Mouse (Mus musculus): ENCODE data around the gene Ddx19a. TPM values are rescaled to one million over a fixed set of nuclear protein-coding genes. Genes with fewer than 3 reads are reported as not detected.
"Not testable (repeated sequence)": the region's sequence is repeated elsewhere in the genome, so short reads cannot be mapped to it uniquely, and the experiment has no call there.

The Ddx19a gene
- polyA plus RNA-seq, 1 experiment from 2014 or later: 16.8 TPM

DNA sequence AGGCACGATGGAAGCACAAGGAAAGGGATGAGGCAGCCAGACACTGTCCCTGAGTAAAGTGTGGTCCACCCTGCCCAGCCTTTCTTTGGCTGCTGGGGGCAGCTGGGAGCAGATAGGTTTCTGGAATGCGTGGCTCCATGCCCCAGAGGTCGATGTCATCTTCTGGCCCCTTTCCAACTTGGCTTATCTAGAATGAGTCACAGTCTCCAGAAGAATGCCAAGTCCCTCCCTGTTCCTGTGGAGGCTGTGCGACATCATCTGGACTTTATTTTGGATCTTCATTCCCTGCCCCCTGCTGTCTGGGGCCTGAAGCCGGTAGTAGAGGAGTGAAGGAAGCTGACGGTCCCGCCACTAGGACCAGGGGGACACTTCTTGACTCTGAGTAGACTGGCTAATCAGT is 32.0 kb downstream of the Ddx19a start:
- Histone ChIP-seq H3K9me3 (no peaks in the 10 kb centered on the region), H3K4me2 (replicated peaks) (no peak overlapping the region), H3K4me3 (no peak overlapping the region), H3K27me3 (no peaks in the 10 kb centered on the region), H3K9ac (no peak overlapping the region), H3K4me1 (peaks cover 5% of the 10 kb centered on the region; the same call in 1 of the 2 replicates), H3K36me3 (peaks cover 76% of the 10 kb centered on the region), H3K27ac (no peak overlapping the region)
- no peak for ATAC-seq (ENCODE audit: low FRiP score, low read depth)
- 61% methylated on average over 7 of the region's 7 CpGs for WGBS

DNA sequence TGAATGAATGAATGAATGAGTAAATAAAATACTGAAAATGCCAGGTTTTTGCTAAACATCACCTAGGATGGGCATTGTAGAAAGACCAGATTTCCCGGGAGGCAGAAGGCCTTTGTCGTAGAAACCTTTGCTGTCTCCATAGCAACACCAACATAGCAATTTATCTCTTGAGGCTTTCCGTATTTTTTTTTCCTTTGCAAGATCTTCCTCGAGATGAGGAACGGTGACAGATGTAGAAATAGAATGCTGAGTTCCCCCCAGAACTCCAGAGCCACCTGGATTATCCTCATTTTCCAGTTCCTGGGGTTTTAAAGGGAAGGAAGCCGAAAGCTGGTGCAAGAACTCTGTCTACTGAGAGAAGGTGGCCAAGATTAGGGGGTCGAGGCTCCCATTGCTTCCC is 32.9 kb downstream of the Ddx19a start:
- 88% methylated on average over 7 of the region's 7 CpGs for WGBS
- Histone ChIP-seq H3K36me3 (peaks cover 81% of the 10 kb centered on the region), H3K27me3 (no peaks in the 10 kb centered on the region), H3K4me2 (replicated peaks) (no peak overlapping the region), H3K4me1 (no peaks in the 10 kb centered on the region), H3K9me3 (no peaks in the 10 kb centered on the region), H3K27ac (no peak overlapping the region), H3K9ac (no peak overlapping the region), H3K4me3 (no peak overlapping the region)
- ATAC-seq (ENCODE audit: low FRiP score, low read depth): no peak

DNA sequence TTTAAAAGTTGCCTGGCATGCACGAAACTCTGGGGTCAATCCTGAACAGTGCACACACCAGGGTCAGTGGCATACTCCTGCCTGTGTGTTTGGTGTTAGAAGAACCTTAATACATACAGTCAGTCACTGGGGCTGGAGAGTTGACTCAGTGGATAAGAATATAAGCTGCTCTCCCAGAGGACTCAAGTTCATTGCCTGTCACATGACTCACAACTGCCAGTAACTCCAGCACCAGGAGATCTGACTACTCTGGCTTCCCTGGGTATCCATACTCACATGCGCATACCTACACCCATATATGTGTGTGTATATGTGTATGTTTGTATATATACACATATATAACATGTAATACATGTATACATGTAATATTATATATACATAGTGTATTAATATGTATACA is 34.5 kb downstream of the Ddx19a start:
- peaks cover 83% of the 10 kb centered on the region for H3K36me3 ChIP-seq
- no peaks in the 10 kb centered on the region for H3K4me1 ChIP-seq
- no peak overlapping the region for H3K4me2 ChIP-seq (replicated peaks)
- no peaks in the 10 kb centered on the region for H3K27me3 ChIP-seq
- H3K9me3 ChIP-seq: no peaks in the 10 kb centered on the region
- no peak overlapping the region for H3K4me3 ChIP-seq
- no peak overlapping the region for H3K27ac ChIP-seq
- ATAC-seq (ENCODE audit: low FRiP score, low read depth): no peak
- WGBS: 92% methylated on average over 2 of the region's 2 CpGs
- H3K9ac ChIP-seq: no peak overlapping the region

DNA sequence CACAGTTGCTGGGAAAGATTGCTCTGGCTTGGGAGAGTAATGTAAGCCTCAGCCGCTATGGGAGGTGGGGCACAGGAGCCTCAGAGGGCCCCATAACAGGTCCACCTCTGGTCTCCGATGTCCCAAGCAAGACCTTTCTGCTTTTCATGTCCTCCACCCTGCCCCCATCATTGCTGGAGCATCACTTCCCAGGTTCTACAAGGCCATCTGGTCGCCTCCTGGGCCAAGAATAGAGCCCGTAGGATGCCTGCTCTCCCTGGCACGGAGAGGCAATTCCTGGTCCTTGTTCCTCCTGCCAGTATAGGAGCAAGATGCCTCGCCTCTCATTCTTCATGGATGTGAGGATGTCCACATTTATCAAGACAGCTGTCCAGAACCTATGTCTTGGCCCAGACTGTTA is 37.7 kb downstream of the Ddx19a start:
- Histone ChIP-seq H3K27me3 (no peaks in the 10 kb centered on the region), H3K4me1 (no peaks in the 10 kb centered on the region), H3K4me3 (no peak overlapping the region), H3K4me2 (replicated peaks) (no peak overlapping the region), H3K36me3 (peaks cover 79% of the 10 kb centered on the region), H3K27ac (no peak overlapping the region), H3K9ac (no peak overlapping the region), H3K9me3 (no peaks in the 10 kb centered on the region)
- 94% methylated on average over 6 of the region's 6 CpGs for WGBS
- no peak for ATAC-seq (ENCODE audit: low FRiP score, low read depth)

DNA sequence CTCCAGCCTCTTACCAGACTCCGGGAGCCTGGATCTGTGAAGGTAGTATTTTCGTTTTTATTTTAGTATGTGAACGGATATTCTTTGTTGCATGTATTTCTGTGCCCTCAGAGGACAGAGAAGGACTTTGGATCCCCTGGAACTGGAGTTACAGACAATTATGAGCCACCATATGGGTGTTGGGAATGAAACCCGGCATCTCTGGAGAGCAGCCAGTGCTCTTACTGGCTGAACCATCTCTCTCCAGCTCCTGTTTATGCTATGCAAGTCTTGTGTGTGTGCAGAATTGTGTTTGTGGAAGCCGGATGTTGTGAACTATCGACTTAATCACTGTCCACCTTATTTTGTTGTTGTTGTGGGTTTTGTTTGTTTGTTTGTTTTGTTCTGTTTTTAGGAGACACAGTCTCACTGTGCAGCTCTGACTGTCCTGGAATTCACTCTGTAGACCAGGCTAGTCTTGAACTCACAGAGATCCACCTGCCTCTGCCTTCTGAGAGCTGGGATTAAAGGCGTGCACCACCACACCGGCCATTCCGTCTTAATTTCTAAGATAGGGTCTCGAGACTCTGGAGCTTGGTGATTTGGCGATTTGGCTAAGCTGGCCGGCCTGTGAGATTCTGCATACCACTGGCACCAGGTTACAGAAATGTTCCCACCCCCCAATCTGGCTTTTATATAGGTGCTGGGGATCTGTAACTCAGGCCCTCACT is 38.4 kb downstream of the Ddx19a start:
- H3K27ac ChIP-seq: no peak overlapping the region
- no peak overlapping the region for H3K9ac ChIP-seq
- 94% methylated on average over 12 of the region's 12 CpGs for WGBS
- H3K36me3 ChIP-seq: peaks cover 75% of the 10 kb centered on the region
- no peaks in the 10 kb centered on the region for H3K27me3 ChIP-seq
- no peak for ATAC-seq (ENCODE audit: low FRiP score, low read depth)
- no peak overlapping the region for H3K4me3 ChIP-seq
- no peaks in the 10 kb centered on the region for H3K9me3 ChIP-seq
- H3K4me2 ChIP-seq (replicated peaks): no peak overlapping the region
- no peaks in the 10 kb centered on the region for H3K4me1 ChIP-seq

DNA sequence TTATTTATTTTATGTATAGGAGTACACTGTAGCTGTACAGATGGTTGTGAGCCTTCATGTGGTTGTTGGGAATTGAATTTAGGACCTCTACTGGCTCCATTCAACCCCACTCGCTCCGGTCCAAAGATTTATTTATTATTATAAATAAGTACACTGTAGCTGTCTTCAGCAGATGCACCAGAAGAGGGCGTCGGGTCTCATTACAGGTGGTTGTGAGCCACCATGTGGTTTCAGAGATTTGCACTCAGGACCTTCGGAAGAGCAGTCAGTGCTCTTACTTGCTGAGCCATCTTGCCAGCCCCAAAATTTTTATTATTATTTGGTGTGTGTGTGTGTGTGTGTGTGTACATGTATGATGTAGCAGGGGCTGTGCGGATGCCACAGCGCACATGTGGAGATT is 39.0 kb downstream of the Ddx19a start:
- H3K27ac ChIP-seq; H3K4me1 ChIP-seq; H3K4me2 ChIP-seq (replicated peaks); ATAC-seq (ENCODE audit: low FRiP score, low read depth); H3K9ac ChIP-seq; H3K9me3 ChIP-seq; H3K4me3 ChIP-seq; H3K27me3 ChIP-seq: not testable (repeated sequence)
- 94% methylated on average over 7 of the region's 7 CpGs for WGBS
- H3K36me3 ChIP-seq: peaks cover 76% of the 10 kb centered on the region

DNA sequence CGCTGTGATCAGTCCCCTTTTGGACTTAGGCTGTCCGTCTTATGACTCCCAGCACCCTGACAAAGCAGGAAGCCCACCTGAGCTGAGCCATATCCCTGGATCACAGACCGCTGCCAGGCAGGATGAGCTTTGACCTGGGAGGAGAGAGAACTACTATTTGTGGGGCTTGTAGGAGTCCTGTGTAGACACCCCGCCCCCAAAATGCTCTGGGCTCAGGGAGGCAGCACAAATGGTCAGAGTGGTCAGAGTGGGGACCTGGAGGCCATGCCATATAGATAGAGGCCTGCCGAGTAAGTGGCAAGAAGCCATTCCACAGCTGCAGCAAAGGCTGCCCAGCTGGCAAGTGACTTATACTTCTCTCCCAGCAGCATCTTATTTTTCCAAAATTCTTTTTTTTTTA is 39.5 kb downstream of the Ddx19a start:
- H3K4me1 ChIP-seq: no peaks in the 10 kb centered on the region
- H3K36me3 ChIP-seq: peaks cover 74% of the 10 kb centered on the region
- no peak overlapping the region for H3K4me3 ChIP-seq
- H3K9ac ChIP-seq: no peak overlapping the region
- 89% methylated on average over 5 of the region's 5 CpGs for WGBS
- no peaks in the 10 kb centered on the region for H3K27me3 ChIP-seq
- ATAC-seq (ENCODE audit: low FRiP score, low read depth): no peak
- no peak overlapping the region for H3K27ac ChIP-seq
- H3K4me2 ChIP-seq (replicated peaks): no peak overlapping the region
- no peaks in the 10 kb centered on the region for H3K9me3 ChIP-seq

DNA sequence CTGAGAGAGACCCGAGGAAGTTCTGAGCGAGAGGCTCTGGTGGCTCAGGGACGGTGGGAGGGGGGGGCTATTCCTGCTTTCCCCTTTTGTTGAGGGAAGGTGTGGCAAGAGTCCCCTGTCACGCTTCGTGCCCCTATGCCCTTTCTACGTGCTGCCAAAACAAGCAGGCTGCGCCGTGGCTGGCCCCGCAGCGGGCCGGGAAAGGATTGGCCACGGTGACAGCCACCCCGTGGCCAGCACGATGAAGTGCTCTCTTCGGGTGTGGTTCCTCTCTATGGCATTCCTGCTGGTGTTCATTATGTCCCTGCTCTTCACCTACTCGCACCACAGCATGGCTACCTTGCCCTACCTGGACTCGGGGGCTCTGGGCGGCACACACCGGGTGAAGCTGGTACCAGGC is 40.1 kb downstream of the Ddx19a start:
- 90% methylated on average over 19 of the region's 19 CpGs for WGBS
- no peak overlapping the region for H3K9ac ChIP-seq
- H3K27ac ChIP-seq: no peak overlapping the region
- H3K27me3 ChIP-seq: no peaks in the 10 kb centered on the region
- no peak overlapping the region for H3K4me2 ChIP-seq (replicated peaks)
- peaks cover 72% of the 10 kb centered on the region for H3K36me3 ChIP-seq
- no peaks in the 10 kb centered on the region for H3K4me1 ChIP-seq
- no peak overlapping the region for H3K4me3 ChIP-seq
- no peaks in the 10 kb centered on the region for H3K9me3 ChIP-seq
- no peak for ATAC-seq (ENCODE audit: low FRiP score, low read depth)

DNA sequence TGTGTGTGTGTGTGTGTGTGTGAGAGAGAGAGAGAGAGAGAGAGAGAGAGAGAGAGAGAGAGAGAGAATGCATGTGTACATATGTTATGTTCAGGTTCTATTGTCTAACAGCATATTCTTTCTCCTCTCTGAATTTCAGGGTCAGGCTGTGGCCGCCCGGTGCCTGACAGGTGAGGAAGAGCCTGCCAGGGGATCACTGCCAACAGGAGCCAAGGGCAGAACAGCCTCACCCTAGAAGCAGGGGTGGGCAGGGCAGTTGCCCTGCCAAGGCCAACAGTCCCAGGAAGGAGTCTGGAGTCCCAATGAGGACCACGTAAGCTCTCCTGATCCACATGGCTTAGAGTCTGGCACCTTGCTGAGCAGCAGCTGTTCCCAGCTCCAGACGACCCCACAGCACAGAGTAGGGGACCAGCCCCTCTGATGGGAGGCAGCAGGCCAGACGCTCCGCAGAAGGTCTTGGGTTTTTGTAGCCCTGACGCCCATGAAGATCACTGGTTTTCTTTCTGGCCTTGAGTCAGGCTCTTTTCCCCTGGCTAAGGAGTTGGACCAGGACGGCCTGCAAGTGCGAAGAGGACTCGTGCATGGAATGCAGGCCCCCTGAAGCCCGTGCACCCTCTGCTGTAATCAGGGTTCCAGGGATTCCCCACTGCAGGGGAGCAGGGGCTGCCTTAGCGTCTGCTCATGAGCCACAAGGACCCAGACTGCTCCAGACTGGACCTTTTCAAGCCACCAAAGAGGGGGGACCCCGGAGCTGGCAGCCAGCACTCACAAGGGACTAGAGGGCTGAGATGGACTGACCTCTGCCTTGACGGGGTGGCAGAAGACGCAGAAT is 40.8 kb downstream of the Ddx19a start:
- Histone ChIP-seq H3K27me3 (no peaks in the 10 kb centered on the region), H3K27ac (no peak overlapping the region), H3K4me3 (no peak overlapping the region), H3K4me2 (replicated peaks) (no peak overlapping the region), H3K9ac (no peak overlapping the region), H3K9me3 (no peaks in the 10 kb centered on the region), H3K36me3 (peaks cover 70% of the 10 kb centered on the region), H3K4me1 (no peaks in the 10 kb centered on the region)
- 0 out of 2 replicates have a peak, but pooled peaks have one; percentile 59 for ATAC-seq (ENCODE audit: low FRiP score, low read depth)
- WGBS: 84% methylated on average over 15 of the region's 15 CpGs

DNA sequence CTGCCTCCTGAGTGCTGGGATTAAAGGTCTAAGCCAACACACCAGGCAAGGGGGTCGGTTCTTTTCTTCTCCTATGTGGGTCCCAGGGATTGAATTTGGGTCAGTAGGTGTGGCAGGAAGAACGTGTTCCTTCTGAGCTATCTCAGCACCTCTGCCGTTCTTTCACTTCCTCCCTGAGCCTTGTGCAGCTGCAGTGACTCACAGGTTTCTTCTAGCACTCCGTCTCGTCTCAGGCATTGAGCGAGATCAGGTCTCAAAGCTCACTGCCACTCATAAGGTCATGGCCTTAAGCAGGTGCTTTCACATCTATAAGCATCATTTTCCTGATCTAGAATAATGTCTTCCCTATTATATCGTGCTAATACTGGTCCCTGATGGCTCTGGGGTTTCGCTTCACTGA is 42.8 kb downstream of the Ddx19a start:
- Histone ChIP-seq H3K27ac (no peak overlapping the region), H3K27me3 (no peaks in the 10 kb centered on the region), H3K36me3 (peaks cover 58% of the 10 kb centered on the region), H3K4me3 (no peak overlapping the region), H3K4me1 (0 out of 2 replicates have a peak, but pooled peaks cover 5% of the 10 kb centered on the region), H3K4me2 (replicated peaks) (no peak overlapping the region), H3K9me3 (no peaks in the 10 kb centered on the region), H3K9ac (no peak overlapping the region)
- WGBS: 77% methylated on average over 8 of the region's 8 CpGs
- no peak for ATAC-seq (ENCODE audit: low FRiP score, low read depth)

DNA sequence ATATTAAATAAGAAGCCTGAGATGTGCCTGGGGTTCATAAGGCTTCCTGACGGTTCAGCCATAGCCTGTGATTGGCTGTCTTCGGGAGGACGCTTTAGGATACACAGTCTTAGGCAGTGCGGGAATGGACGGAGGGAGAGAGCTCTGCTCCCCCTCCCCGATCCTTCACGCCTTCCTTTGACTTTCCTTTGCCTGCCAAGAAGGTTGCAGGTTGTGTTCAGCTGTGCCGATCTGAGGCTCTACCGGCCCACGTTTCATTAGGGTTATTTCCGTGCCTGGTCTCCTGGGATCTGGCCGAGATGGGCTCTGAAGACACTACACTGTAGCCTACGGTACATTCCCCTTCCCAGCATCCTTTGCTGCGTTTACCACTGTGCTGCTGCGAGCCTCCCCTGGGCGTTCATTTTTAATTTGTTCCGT is 47.5 kb downstream of the Ddx19a start:
- WGBS: 77% methylated on average over 17 of the region's 17 CpGs
- no peak overlapping the region for H3K9ac ChIP-seq
- H3K9me3 ChIP-seq: no peaks in the 10 kb centered on the region
- no peak overlapping the region for H3K4me3 ChIP-seq
- no peaks in the 10 kb centered on the region for H3K27me3 ChIP-seq
- H3K4me2 ChIP-seq (replicated peaks): no peak overlapping the region; the same call in 1 of the 2 replicates
- H3K27ac ChIP-seq: no peak overlapping the region; the same call in 1 of the 2 replicates
- 0 out of 2 replicates have a peak, but pooled peaks cover 5% of the 10 kb centered on the region for H3K4me1 ChIP-seq
- peak; percentile 54; the same call in 1 of the 2 replicates for ATAC-seq (ENCODE audit: low FRiP score, low read depth)
- H3K36me3 ChIP-seq: peaks cover 22% of the 10 kb centered on the region

DNA sequence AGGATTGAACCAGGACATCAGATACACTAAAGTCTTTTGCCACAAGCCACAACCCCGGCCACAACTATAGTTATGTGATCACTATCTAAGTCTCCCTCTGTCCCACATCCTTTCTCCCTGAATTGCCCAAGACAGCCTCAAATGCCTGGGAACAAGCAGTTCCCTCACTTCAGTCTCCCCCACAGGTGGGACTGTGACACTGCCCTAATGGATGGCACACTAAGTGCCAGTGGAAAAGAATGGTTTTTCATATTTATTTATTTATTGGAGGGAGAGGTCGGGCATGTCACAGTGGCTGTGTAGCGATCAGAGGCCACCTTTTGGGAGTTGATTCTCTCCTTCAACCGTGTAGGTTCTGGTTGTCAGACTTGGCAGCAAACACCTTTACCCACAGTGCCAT is 51.9 kb downstream of the Ddx19a start:
- H3K4me1 ChIP-seq: peaks cover 17% of the 10 kb centered on the region
- no peak for ATAC-seq (ENCODE audit: low FRiP score, low read depth)
- no peak overlapping the region for H3K4me2 ChIP-seq (replicated peaks)

More for the DNA sequence above, 51.9 kb downstream of the Ddx19a start:
- Histone ChIP-seq H3K36me3 (peaks cover 8% of the 10 kb centered on the region; the same call in 1 of the 2 replicates), H3K4me3 (no peak overlapping the region), H3K9ac (no peak overlapping the region), H3K27me3 (no peaks in the 10 kb centered on the region), H3K9me3 (no peaks in the 10 kb centered on the region), H3K27ac (no peak overlapping the region)
- WGBS: 82% methylated on average over 4 of the region's 4 CpGs

Data from limb, embryonic 13.5 days (tissue).